Mouse (Mus musculus): ENCODE data around the gene Hs3st4. TPM values are rescaled to one million over a fixed set of nuclear protein-coding genes. Genes with fewer than 3 reads are reported as not detected.

Hs3st4 gene
- polyA plus RNA-seq, 1 experiment from 2014 or later, result 14.9 TPM

- 68% methylated on average over 7 of the region's 7 CpGs for WGBS
These were observed 15.9 kb downstream of the Hs3st4 start for GRCm38 (mm10) chr7:123998601-123999000.

GRCm38 (mm10) chr7:124026908-124027307 lies 44.2 kb downstream of the Hs3st4 start:
- no peak overlapping the region for H3K4me3 ChIP-seq (replicated peaks)
- H3K9me3 ChIP-seq (replicated peaks), result no peaks in the 10 kb centered on the region
- no peak for ATAC-seq (ENCODE audit: low FRiP score)
- H3K27me3 ChIP-seq (replicated peaks), result no peaks in the 10 kb centered on the region
- 95% methylated on average over 5 of the region's 5 CpGs for WGBS
- H3K4me1 ChIP-seq, result no peaks in the 10 kb centered on the region
- H3K4me2 ChIP-seq, result no peak overlapping the region
- H3K27ac ChIP-seq (replicated peaks), result no peak overlapping the region
- no peaks in the 10 kb centered on the region for H3K36me3 ChIP-seq
- H3K9ac ChIP-seq (replicated peaks), result no peak overlapping the region

More at GRCm38 (mm10) chr7:123998601-123999000, 15.9 kb downstream of the Hs3st4 start:
- Histone ChIP-seq H3K27me3 (replicated peaks) (no peaks in the 10 kb centered on the region), H3K9ac (replicated peaks) (no peak overlapping the region), H3K4me2 (no peak overlapping the region), H3K36me3 (no peaks in the 10 kb centered on the region), H3K27ac (replicated peaks) (no peak overlapping the region), H3K4me3 (replicated peaks) (no peak overlapping the region), H3K4me1 (no peaks in the 10 kb centered on the region), H3K9me3 (replicated peaks) (no peaks in the 10 kb centered on the region)
- no peak for ATAC-seq (ENCODE audit: low FRiP score)

- Histone ChIP-seq H3K4me3 (replicated peaks) (no peak overlapping the region), H3K9ac (replicated peaks) (no peak overlapping the region), H3K4me1 (peaks cover 6% of the 10 kb centered on the region), H3K4me2 (no peak overlapping the region), H3K9me3 (replicated peaks) (no peaks in the 10 kb centered on the region), H3K27me3 (replicated peaks) (no peaks in the 10 kb centered on the region), H3K27ac (replicated peaks) (no peak overlapping the region), H3K36me3 (no peaks in the 10 kb centered on the region)
- 52% methylated on average over 2 of the region's 2 CpGs for WGBS
- no peak for ATAC-seq (ENCODE audit: low FRiP score)
These were observed 49.6 kb downstream of the Hs3st4 start for GRCm38 (mm10) chr7:124032236-124032635.

GRCm38 (mm10) chr7:124033332-124033731 lies 50.7 kb downstream of the Hs3st4 start:
- Histone ChIP-seq H3K4me3 (replicated peaks) (no peak overlapping the region), H3K4me2 (no peak overlapping the region), H3K27ac (replicated peaks) (no peak overlapping the region), H3K9me3 (replicated peaks) (no peaks in the 10 kb centered on the region), H3K36me3 (no peaks in the 10 kb centered on the region), H3K4me1 (peaks cover 17% of the 10 kb centered on the region), H3K9ac (replicated peaks) (no peak overlapping the region), H3K27me3 (replicated peaks) (no peaks in the 10 kb centered on the region)
- WGBS, result 39% methylated on average over 2 of the region's 2 CpGs
- no peak for ATAC-seq (ENCODE audit: low FRiP score)

- ATAC-seq (ENCODE audit: low FRiP score), result no peak
- Histone ChIP-seq H3K9me3 (replicated peaks) (no peaks in the 10 kb centered on the region), H3K4me2 (no peak overlapping the region), H3K9ac (replicated peaks) (no peak overlapping the region), H3K27ac (replicated peaks) (peak overlapping the region; percentile 23; the same call in 1 of the 2 replicates), H3K4me3 (replicated peaks) (no peak overlapping the region), H3K4me1 (peaks cover 18% of the 10 kb centered on the region), H3K36me3 (no peaks in the 10 kb centered on the region), H3K27me3 (replicated peaks) (no peaks in the 10 kb centered on the region)
- 43% methylated on average over 5 of the region's 5 CpGs for WGBS
These were observed 54.6 kb downstream of the Hs3st4 start for GRCm38 (mm10) chr7:124037281-124037700.

GRCm38 (mm10) chr7:124039142-124039541 lies 56.5 kb downstream of the Hs3st4 start:
- Histone ChIP-seq H3K4me3 (replicated peaks) (no peak overlapping the region), H3K4me1 (peaks cover 14% of the 10 kb centered on the region; the same call in 1 of the 2 replicates), H3K27me3 (replicated peaks) (no peaks in the 10 kb centered on the region), H3K9ac (replicated peaks) (no peak overlapping the region), H3K9me3 (replicated peaks) (no peaks in the 10 kb centered on the region), H3K27ac (replicated peaks) (no peak overlapping the region), H3K4me2 (no peak overlapping the region), H3K36me3 (no peaks in the 10 kb centered on the region)
- 57% methylated on average over 5 of the region's 5 CpGs for WGBS
- peak; percentile 55; the same call in 1 of the 2 replicates for ATAC-seq (ENCODE audit: low FRiP score)

GRCm38 (mm10) chr7:124047382-124047781 lies 64.7 kb downstream of the Hs3st4 start:
- no peak overlapping the region for H3K4me3 ChIP-seq (replicated peaks)
- H3K36me3 ChIP-seq, result no peaks in the 10 kb centered on the region

GRCm38 (mm10) chr7:124048971-124049370 lies 66.3 kb downstream of the Hs3st4 start:
- no peaks in the 10 kb centered on the region for H3K4me1 ChIP-seq
- no peak for ATAC-seq (ENCODE audit: low FRiP score)
- no peaks in the 10 kb centered on the region for H3K27me3 ChIP-seq (replicated peaks)
- H3K9ac ChIP-seq (replicated peaks), result no peak overlapping the region
- no peak overlapping the region for H3K4me3 ChIP-seq (replicated peaks)
- no peak overlapping the region for H3K27ac ChIP-seq (replicated peaks)
- no peak overlapping the region for H3K4me2 ChIP-seq
- H3K9me3 ChIP-seq (replicated peaks), result no peaks in the 10 kb centered on the region
- no peaks in the 10 kb centered on the region for H3K36me3 ChIP-seq
- WGBS, result 74% methylated on average over 1 of the region's 1 CpGs

More at GRCm38 (mm10) chr7:124047382-124047781, 64.7 kb downstream of the Hs3st4 start:
- Histone ChIP-seq H3K9ac (replicated peaks) (no peak overlapping the region), H3K27me3 (replicated peaks) (no peaks in the 10 kb centered on the region), H3K27ac (replicated peaks) (no peak overlapping the region), H3K4me1 (no peaks in the 10 kb centered on the region), H3K4me2 (no peak overlapping the region), H3K9me3 (replicated peaks) (no peaks in the 10 kb centered on the region)
- no peak for ATAC-seq (ENCODE audit: low FRiP score)

GRCm38 (mm10) chr7:124050421-124050820 lies 67.8 kb downstream of the Hs3st4 start:
- no peak overlapping the region for H3K4me2 ChIP-seq
- H3K9ac ChIP-seq (replicated peaks), result no peak overlapping the region
- WGBS, result 87% methylated on average over 5 of the region's 5 CpGs
- H3K4me3 ChIP-seq (replicated peaks), result no peak overlapping the region
- no peak overlapping the region for H3K27ac ChIP-seq (replicated peaks)
- no peaks in the 10 kb centered on the region for H3K4me1 ChIP-seq
- H3K36me3 ChIP-seq, result no peaks in the 10 kb centered on the region
- H3K27me3 ChIP-seq (replicated peaks), result no peaks in the 10 kb centered on the region
- no peak for ATAC-seq (ENCODE audit: low FRiP score)
- no peaks in the 10 kb centered on the region for H3K9me3 ChIP-seq (replicated peaks)

- no peak for ATAC-seq (ENCODE audit: low FRiP score)
- no peaks in the 10 kb centered on the region for H3K9me3 ChIP-seq (replicated peaks)
- no peaks in the 10 kb centered on the region for H3K27me3 ChIP-seq (replicated peaks)
- H3K27ac ChIP-seq (replicated peaks), result no peak overlapping the region
- H3K4me2 ChIP-seq, result no peak overlapping the region
- no peak overlapping the region for H3K9ac ChIP-seq (replicated peaks)
- H3K4me1 ChIP-seq, result no peaks in the 10 kb centered on the region
- WGBS, result 75% methylated on average over 1 of the region's 1 CpGs
- H3K36me3 ChIP-seq, result no peaks in the 10 kb centered on the region
- no peak overlapping the region for H3K4me3 ChIP-seq (replicated peaks)
These were observed 101.1 kb downstream of the Hs3st4 start for GRCm38 (mm10) chr7:124083741-124084140.

GRCm38 (mm10) chr7:124129019-124129418 lies 146.3 kb downstream of the Hs3st4 start:
- Histone ChIP-seq H3K4me2 (no peak overlapping the region), H3K27me3 (replicated peaks) (no peaks in the 10 kb centered on the region), H3K9ac (replicated peaks) (no peak overlapping the region), H3K4me3 (replicated peaks) (no peak overlapping the region), H3K36me3 (no peaks in the 10 kb centered on the region), H3K4me1 (peaks cover 5% of the 10 kb centered on the region; the same call in 1 of the 2 replicates), H3K9me3 (replicated peaks) (no peaks in the 10 kb centered on the region), H3K27ac (replicated peaks) (no peak overlapping the region)
- ATAC-seq (ENCODE audit: low FRiP score), result no peak
- 5% methylated on average over 2 of the region's 2 CpGs for WGBS

- Histone ChIP-seq H3K36me3 (no peaks in the 10 kb centered on the region), H3K4me1 (no peaks in the 10 kb centered on the region; the same call in 1 of the 2 replicates), H3K4me3 (replicated peaks) (no peak overlapping the region), H3K9ac (replicated peaks) (no peak overlapping the region), H3K27me3 (replicated peaks) (no peaks in the 10 kb centered on the region), H3K27ac (replicated peaks) (no peak overlapping the region), H3K4me2 (no peak overlapping the region), H3K9me3 (replicated peaks) (no peaks in the 10 kb centered on the region)
- 54% methylated on average over 7 of the region's 7 CpGs for WGBS
- no peak for ATAC-seq (ENCODE audit: low FRiP score)
These were observed 148.6 kb downstream of the Hs3st4 start for GRCm38 (mm10) chr7:124131312-124131711.

- no peak for ATAC-seq (ENCODE audit: low FRiP score)
- no peak overlapping the region for H3K27ac ChIP-seq (replicated peaks)
- 72% methylated on average over 5 of the region's 5 CpGs for WGBS
- no peak overlapping the region for H3K9ac ChIP-seq (replicated peaks)
- no peak overlapping the region for H3K4me2 ChIP-seq
- no peaks in the 10 kb centered on the region for H3K27me3 ChIP-seq (replicated peaks)
- no peaks in the 10 kb centered on the region for H3K9me3 ChIP-seq (replicated peaks)
- H3K36me3 ChIP-seq, result no peaks in the 10 kb centered on the region
- no peak overlapping the region for H3K4me3 ChIP-seq (replicated peaks)
- H3K4me1 ChIP-seq, result no peaks in the 10 kb centered on the region
These were observed 153.5 kb downstream of the Hs3st4 start for GRCm38 (mm10) chr7:124136133-124136532.

Measured in neural tube, embryonic 15.5 days (tissue).